Mouse (Mus musculus) MEL (cell line): ENCODE measurements around the gene Ric8b. TPM values are rescaled to one million over a fixed set of nuclear protein-coding genes. Genes with fewer than 3 reads are reported as not detected.

Source experiments
- DNase-seq: peaks from one replicate; pipeline ENCODE4 v3.0.0; 2011; ENCODE audit warnings: low read depth, low spot score
- H3K27ac ChIP-seq: 2 replicates; pipeline ENCODE4 v1.5.1; 2012; ENCODE audit warnings: low read depth, mild to moderate bottlenecking, control low read depth, low read length, moderate library complexity; ENCODE audit not compliant: control insufficient read depth
- H3K27me3 ChIP-seq, 2 experiments: fragments of 150-350 bp in 1 of 2; sonication (generic) in 1 of 2; 2 replicates each; pipeline ENCODE4 v1.6.1; 2012; ENCODE audit warnings: low read length in 2 of 2, mild to moderate bottlenecking in 2 of 2, improper control_type of control experiment in 1 of 2, moderate library complexity in 1 of 2; ENCODE audit not compliant: insufficient read depth in 2 of 2, control insufficient read depth in 1 of 2
- H3K36me3 ChIP-seq, 2 experiments: 2 replicates each; pipeline ENCODE4 v1.6.1; 2012 to 2014; ENCODE audit warnings: low read length in 2 of 2, improper control_type of control experiment in 1 of 2, inconsistent platforms in 1 of 2, mild to moderate bottlenecking in 1 of 2; ENCODE audit not compliant: insufficient read depth in 2 of 2, control insufficient read depth in 1 of 2
- H3K4me1 ChIP-seq, 2 experiments: fragments of 150-350 bp in 1 of 2; sonication (generic) in 1 of 2; 2 replicates each; pipeline ENCODE4 v1.6.1; 2012; ENCODE audit warnings: low read length in 2 of 2, improper control_type of control experiment in 1 of 2, mild to moderate bottlenecking in 1 of 2; ENCODE audit not compliant: insufficient read depth in 2 of 2, control insufficient read depth in 1 of 2
- H3K4me3 ChIP-seq, 2 experiments: fragments of 150-350 bp in 1 of 2; sonication (generic) in 1 of 2; 2 replicates each; pipeline ENCODE4 v1.5.1; 2012; ENCODE audit warnings: low read depth in 2 of 2, low read length in 2 of 2, mild to moderate bottlenecking in 2 of 2, moderate library complexity in 2 of 2, control low read depth in 1 of 2, improper control_type of control experiment in 1 of 2; ENCODE audit not compliant: control insufficient read depth in 1 of 2, insufficient read depth in 1 of 2
- H3K79me2 ChIP-seq: 2 replicates; pipeline ENCODE4 v1.6.1; 2012; ENCODE audit warnings: mild to moderate bottlenecking, low read length, moderate library complexity; ENCODE audit not compliant: control insufficient read depth, poor library complexity, insufficient read depth
- H3K9ac ChIP-seq: 2 replicates; pipeline ENCODE4 v1.6.1; 2012; ENCODE audit warnings: low read depth, mild to moderate bottlenecking, control low read depth, low read length, moderate library complexity; ENCODE audit not compliant: control insufficient read depth, poor library complexity, severe bottlenecking
- H3K9me3 ChIP-seq: fragments of 150-350 bp; sonication (generic); replicated peaks from 2 replicates; pipeline ENCODE4 v1.6.1; 2012; ENCODE audit warnings: mild to moderate bottlenecking, low read length, improper control_type of control experiment, moderate library complexity; ENCODE audit not compliant: insufficient read depth
- CHD1 ChIP-seq: IDR thresholded peaks from 2 replicates; pipeline ENCODE4 v1.6.1; 2012; ENCODE audit warnings: low read depth, mild to moderate bottlenecking, inconsistent platforms, low read length, improper control_type of control experiment
- MAFK ChIP-seq: IDR thresholded peaks from 2 replicates; pipeline ENCODE4 v1.6.1; 2011; ENCODE audit warnings: low read depth, mild to moderate bottlenecking, low read length, improper control_type of control experiment, borderline replicate concordance
- MEF2A ChIP-seq: IDR thresholded peaks from 2 replicates; pipeline ENCODE4 v1.6.1; 2014; ENCODE audit warnings: low read depth, mild to moderate bottlenecking, inconsistent platforms, low read length, improper control_type of control experiment; ENCODE audit not compliant: poor library complexity, insufficient replicate concordance, severe bottlenecking; ENCODE audit errors: extremely low read depth
- MYB ChIP-seq: IDR thresholded peaks from 2 replicates; pipeline ENCODE4 v1.6.1; 2011; ENCODE audit warnings: mild to moderate bottlenecking, low read depth, low read length, improper control_type of control experiment
- RCOR1 ChIP-seq: IDR thresholded peaks from 2 replicates; pipeline ENCODE4 v1.6.1; 2012; ENCODE audit warnings: low read depth, mild to moderate bottlenecking, inconsistent platforms, low read length, improper control_type of control experiment
- TAL1 ChIP-seq: IDR thresholded peaks from 2 replicates; pipeline ENCODE4 v1.6.1; 2012; ENCODE audit warnings: mild to moderate bottlenecking, inconsistent platforms, low read length, moderate library complexity, mixed read lengths
- polyA plus RNA-seq, 2 experiments: library from polyadenylated mRNA; stranded (reverse) in 1 of 2; unstranded in 1 of 2; fragments of >175 nt in 1 of 2; fragments of >200 nt in 1 of 2; gene quantifications; 2 replicates each; pipeline versions ENCODE4 v1.2.1 to v1.2.4; 2012; ENCODE audit warnings: low replicate concordance in 2 of 2, low read depth in 1 of 2; ENCODE audit not compliant: insufficient read length in 2 of 2, insufficient read depth in 1 of 2, missing spikeins in 1 of 2
- total RNA-seq: library from RNA; depleted of rRNA; stranded (reverse); fragments of 300-350 nt; gene quantifications from 2 replicates; pipeline ENCODE4 v1.2.3, GENCODE M21; 2012; rRNA removed

Gene Ric8b
- total and polyA plus RNA-seq, 3 experiments: 6.3 to 8.6 TPM; not detected in 1

DNA sequence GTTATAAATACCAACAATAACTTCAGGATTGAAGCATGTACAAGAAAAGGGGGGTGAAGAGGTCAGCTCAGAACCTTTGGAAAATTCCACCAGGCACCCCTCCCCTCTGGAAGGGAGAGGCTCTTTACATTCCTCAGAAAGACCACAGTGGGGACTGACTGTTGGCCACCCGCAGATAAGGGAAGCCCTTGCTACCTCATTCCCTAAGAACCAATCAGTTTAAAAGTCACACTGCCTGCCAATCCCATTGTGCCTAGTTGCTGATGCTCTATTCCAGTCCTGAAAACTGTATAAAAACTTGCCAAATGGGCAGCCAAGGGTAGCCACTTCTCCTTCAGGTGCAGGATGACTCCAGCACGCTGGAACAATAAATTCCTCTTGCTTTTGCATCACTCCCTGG is 137.5 kb downstream of the Ric8b start:
- Histone ChIP-seq H3K9ac (no peak overlapping the region), H3K27me3 (no peaks in the 10 kb centered on the region), H3K79me2 (no peaks in the 10 kb centered on the region), H3K4me3 (no peak overlapping the region), H3K36me3 (no peaks in the 10 kb centered on the region), H3K4me1 (no peaks in the 10 kb centered on the region), H3K9me3 (no peaks in the 10 kb centered on the region), H3K27ac (no peak overlapping the region)
- TF ChIP-seq RCOR1 (no peak), MEF2A (no peak), CHD1 (no peak), TAL1 (no peak), MYB (no peak), MAFK (no peak)
- no peak for DNase-seq

Other genes starting within 250 kb of the Ric8b start
- gene Rfx4, start 161.6 kb upstream of the Ric8b start, total RNA-seq: not detected in 2 replicates
- gene Rfx4, start 161.6 kb upstream of the Ric8b start, polyA plus RNA-seq: not detected
- 0.69 TPM in 2 replicates for gene Fhl4, start 184.9 kb downstream of the Ric8b start, total RNA-seq
- gene Fhl4, start 184.9 kb downstream of the Ric8b start, polyA plus RNA-seq: under 1 TPM in 1 of 2 experiments, not detected in 1; 0.63 TPM
- gene Tmem263, start 185.0 kb downstream of the Ric8b start, total RNA-seq: 15.7 and 16.0 TPM in 2 replicates
- 10 to 100 TPM in 1 of 2 experiments, not detected in 1; 11.8 TPM for gene Tmem263, start 185.0 kb downstream of the Ric8b start, polyA plus RNA-seq
- gene Mterf2, start 210.4 kb downstream of the Ric8b start, total RNA-seq: 2.4 and 3.5 TPM in 2 replicates
- gene Mterf2, start 210.4 kb downstream of the Ric8b start, polyA plus RNA-seq: 1 to 10 TPM in 1 of 2 experiments, not detected in 1; 9.6 TPM